Mouse (Mus musculus): Measurements from ENCODE around the gene Ostm1. TPM values are rescaled to one million over a fixed set of nuclear protein-coding genes. Genes with fewer than 3 reads are reported as not detected.

Ostm1 gene
- polyA plus RNA-seq, 1 experiment from 2014 or later, result 21.7 TPM

- H3K9ac ChIP-seq, result no peak overlapping the region
- H3K27me3 ChIP-seq (replicated peaks), result peaks cover 99% of the 10 kb centered on the region
- no peak for ATAC-seq (ENCODE audit: low FRiP score, low read depth)
- 2% methylated on average over 15 of the region's 15 CpGs for WGBS
- no peak overlapping the region for H3K27ac ChIP-seq
- H3K36me3 ChIP-seq, result no peaks in the 10 kb centered on the region
- peaks cover 9% of the 10 kb centered on the region for H3K4me1 ChIP-seq
- H3K4me2 ChIP-seq (replicated peaks), result no peak overlapping the region
- H3K4me3 ChIP-seq, result no peak overlapping the region
- no peaks in the 10 kb centered on the region for H3K9me3 ChIP-seq
These were observed 5.3 kb upstream of the Ostm1 start for GRCm38 (mm10) chr10:42578281-42578675.

GRCm38 (mm10) chr10:42578698-42579474 is 4.7 kb upstream of the Ostm1 start:
- WGBS, result under 1% methylated on average over 22 of the region's 22 CpGs
- H3K9me3 ChIP-seq, result no peaks in the 10 kb centered on the region
- H3K27ac ChIP-seq, result no peak overlapping the region
- H3K4me3 ChIP-seq, result no peak overlapping the region
- no peak overlapping the region for H3K4me2 ChIP-seq (replicated peaks)
- no peaks in the 10 kb centered on the region for H3K36me3 ChIP-seq
- peaks cover 10% of the 10 kb centered on the region for H3K4me1 ChIP-seq
- ATAC-seq (ENCODE audit: low FRiP score, low read depth), result no peak
- H3K9ac ChIP-seq, result no peak overlapping the region
- peaks cover 99% of the 10 kb centered on the region for H3K27me3 ChIP-seq (replicated peaks)

- no peak overlapping the region for H3K9ac ChIP-seq
- H3K36me3 ChIP-seq, result no peaks in the 10 kb centered on the region
- no peaks in the 10 kb centered on the region for H3K9me3 ChIP-seq
- H3K4me3 ChIP-seq, result no peak overlapping the region
- 1% methylated on average over 40 of the region's 41 CpGs for WGBS
- peaks cover 99% of the 10 kb centered on the region for H3K27me3 ChIP-seq (replicated peaks)
- H3K4me1 ChIP-seq, result peaks cover 17% of the 10 kb centered on the region
- no peak overlapping the region for H3K27ac ChIP-seq
- 0 out of 2 replicates have a peak, but pooled peaks have one; percentile 25 for ATAC-seq (ENCODE audit: low FRiP score, low read depth)
- peak overlapping the region; percentile 39 for H3K4me2 ChIP-seq (replicated peaks)
These were observed 4.0 kb upstream of the Ostm1 start for GRCm38 (mm10) chr10:42579475-42580130.

GRCm38 (mm10) chr10:42580131-42580950 is 3.3 kb upstream of the Ostm1 start:
- under 1% methylated on average over 29 of the region's 29 CpGs for WGBS
- H3K9me3 ChIP-seq, result no peaks in the 10 kb centered on the region
- H3K36me3 ChIP-seq, result no peaks in the 10 kb centered on the region
- peaks cover 99% of the 10 kb centered on the region for H3K27me3 ChIP-seq (replicated peaks)
- no peak for ATAC-seq (ENCODE audit: low FRiP score, low read depth)
- peak overlapping the region; percentile 39; the same call in 1 of the 2 replicates for H3K4me2 ChIP-seq (replicated peaks)
- H3K4me1 ChIP-seq, result peaks cover 17% of the 10 kb centered on the region
- no peak overlapping the region for H3K27ac ChIP-seq
- H3K4me3 ChIP-seq, result no peak overlapping the region
- no peak overlapping the region for H3K9ac ChIP-seq

- H3K27ac ChIP-seq, result no peak overlapping the region
- H3K36me3 ChIP-seq, result no peaks in the 10 kb centered on the region
- WGBS, result under 1% methylated on average over 7 of the region's 7 CpGs
- no peaks in the 10 kb centered on the region for H3K9me3 ChIP-seq
- H3K9ac ChIP-seq, result no peak overlapping the region
- H3K4me3 ChIP-seq, result no peak overlapping the region
- peaks cover 17% of the 10 kb centered on the region for H3K4me1 ChIP-seq
- no peak overlapping the region for H3K4me2 ChIP-seq (replicated peaks)
- ATAC-seq (ENCODE audit: low FRiP score, low read depth), result no peak
- H3K27me3 ChIP-seq (replicated peaks), result peaks cover 99% of the 10 kb centered on the region
These were observed 2.7 kb upstream of the Ostm1 start for GRCm38 (mm10) chr10:42580951-42581277.

GRCm38 (mm10) chr10:42581694-42582565 is 1.7 kb upstream of the Ostm1 start:
- no peak for ATAC-seq (ENCODE audit: low FRiP score, low read depth)
- peaks cover 17% of the 10 kb centered on the region for H3K4me1 ChIP-seq
- H3K4me3 ChIP-seq, result no peak overlapping the region

GRCm38 (mm10) chr10:42582566-42583110 is 984 bp upstream of the Ostm1 start:
- Histone ChIP-seq H3K36me3 (no peaks in the 10 kb centered on the region), H3K9me3 (no peaks in the 10 kb centered on the region), H3K27me3 (replicated peaks) (peaks cover 98% of the 10 kb centered on the region), H3K27ac (no peak overlapping the region), H3K4me3 (no peak overlapping the region), H3K9ac (no peak overlapping the region), H3K4me2 (replicated peaks) (peak overlapping the region; percentile 40; the same call in 1 of the 2 replicates), H3K4me1 (peaks cover 17% of the 10 kb centered on the region)
- WGBS, result under 1% methylated on average over 44 of the region's 44 CpGs
- no peak for ATAC-seq (ENCODE audit: low FRiP score, low read depth)

More at GRCm38 (mm10) chr10:42581694-42582565, 1.7 kb upstream of the Ostm1 start:
- no peaks in the 10 kb centered on the region for H3K9me3 ChIP-seq
- H3K36me3 ChIP-seq, result no peaks in the 10 kb centered on the region
- no peak overlapping the region for H3K9ac ChIP-seq
- peak overlapping the region; percentile 40; the same call in 1 of the 2 replicates for H3K4me2 ChIP-seq (replicated peaks)
- peaks cover 98% of the 10 kb centered on the region for H3K27me3 ChIP-seq (replicated peaks)
- under 1% methylated on average over 42 of the region's 45 CpGs for WGBS
- no peak overlapping the region for H3K27ac ChIP-seq

- Histone ChIP-seq H3K9ac (no peak overlapping the region), H3K27me3 (replicated peaks) (peaks cover 98% of the 10 kb centered on the region)
These were observed 347 bp downstream of the Ostm1 start for GRCm38 (mm10) chr10:42583902-42584435.

GRCm38 (mm10) chr10:42584436-42584983 is 888 bp downstream of the Ostm1 start:
- Histone ChIP-seq H3K36me3 (no peaks in the 10 kb centered on the region), H3K4me2 (replicated peaks) (peak overlapping the region; percentile 40), H3K4me1 (peaks cover 14% of the 10 kb centered on the region), H3K4me3 (no peak overlapping the region), H3K9ac (no peak overlapping the region), H3K9me3 (no peaks in the 10 kb centered on the region), H3K27me3 (replicated peaks) (peaks cover 98% of the 10 kb centered on the region), H3K27ac (no peak overlapping the region)
- under 1% methylated on average over 37 of the region's 37 CpGs for WGBS
- no peak for ATAC-seq (ENCODE audit: low FRiP score, low read depth)

More at GRCm38 (mm10) chr10:42583902-42584435, 347 bp downstream of the Ostm1 start:
- H3K4me1 ChIP-seq, result peaks cover 17% of the 10 kb centered on the region
- H3K36me3 ChIP-seq, result no peaks in the 10 kb centered on the region
- H3K4me3 ChIP-seq, result no peak overlapping the region
- H3K9me3 ChIP-seq, result no peaks in the 10 kb centered on the region
- ATAC-seq (ENCODE audit: low FRiP score, low read depth), result no peak
- no peak overlapping the region for H3K27ac ChIP-seq
- 1% methylated on average over 32 of the region's 32 CpGs for WGBS
- peak overlapping the region; percentile 40 for H3K4me2 ChIP-seq (replicated peaks)

- no peak overlapping the region for H3K4me3 ChIP-seq
- peaks cover 98% of the 10 kb centered on the region for H3K27me3 ChIP-seq (replicated peaks)
- WGBS, result under 1% methylated on average over 8 of the region's 8 CpGs
- no peak overlapping the region for H3K9ac ChIP-seq
- no peak overlapping the region for H3K4me2 ChIP-seq (replicated peaks)
- no peak for ATAC-seq (ENCODE audit: low FRiP score, low read depth)
- H3K27ac ChIP-seq, result no peak overlapping the region
- no peaks in the 10 kb centered on the region for H3K36me3 ChIP-seq
- no peaks in the 10 kb centered on the region for H3K9me3 ChIP-seq
- H3K4me1 ChIP-seq, result peaks cover 8% of the 10 kb centered on the region
These were observed 1.5 kb downstream of the Ostm1 start for GRCm38 (mm10) chr10:42585156-42585555.

Data from neural tube, embryonic 12.5 days (tissue).